Mouse (Mus musculus) B cell, adult 2 months (primary cell): Measurements from ENCODE around the gene Tnip3.
A peak's percentile ranks its signal among the peaks of the same experiment; 100 is the strongest.

Experiments used
- DNase-seq, 2 experiments: peaks; one replicate each; pipeline ENCODE4 v3.0.0; 2022

Tnip3 gene

DNA sequence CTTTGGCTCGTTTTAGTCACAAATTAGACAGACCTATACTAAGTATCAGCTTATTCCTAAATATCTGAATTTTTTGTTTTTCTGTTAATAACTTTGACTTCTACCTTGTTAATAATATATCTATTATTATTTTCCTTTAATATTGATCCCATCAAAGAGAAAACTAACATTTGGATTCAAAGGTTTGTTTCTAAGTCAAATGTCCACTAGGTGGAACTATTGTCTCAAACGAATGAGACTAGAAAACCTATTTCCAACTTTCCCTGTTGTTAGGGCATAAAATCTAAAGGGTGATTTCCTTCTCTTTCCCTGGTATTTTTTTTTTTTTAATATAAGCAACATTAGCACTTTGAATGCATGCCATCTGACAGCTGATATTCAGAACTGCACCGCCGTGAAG is 126.3 kb downstream of the Tnip3 start:
- DNase-seq = no peak

- no peak for DNase-seq
These were observed 136.2 kb downstream of the Tnip3 start for GRCm38 (mm10) chr6:65661272-65661671.

- DNase-seq = no peak
These were observed 136.9 kb downstream of the Tnip3 start for GRCm38 (mm10) chr6:65662050-65662449.

DNA sequence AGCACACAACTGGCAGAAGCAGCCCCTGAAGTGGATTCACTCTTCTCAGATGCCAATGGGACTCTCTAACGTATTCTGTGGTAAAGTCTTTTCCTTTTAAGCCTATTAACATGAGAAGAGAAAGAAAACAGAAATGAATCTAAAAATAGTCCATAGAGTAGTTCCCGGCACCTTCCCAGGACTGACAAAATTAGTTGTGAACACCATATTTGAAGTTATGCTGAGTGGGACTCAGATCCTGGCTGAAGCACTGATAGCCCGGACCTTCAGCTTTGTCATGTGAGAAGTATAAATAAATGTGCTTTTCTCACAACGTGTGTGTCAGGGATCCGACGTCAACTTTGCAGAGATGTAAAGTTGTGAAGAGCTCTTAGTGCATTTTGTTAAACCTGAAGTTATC is 138.9 kb downstream of the Tnip3 start:
- no peak for DNase-seq

DNA sequence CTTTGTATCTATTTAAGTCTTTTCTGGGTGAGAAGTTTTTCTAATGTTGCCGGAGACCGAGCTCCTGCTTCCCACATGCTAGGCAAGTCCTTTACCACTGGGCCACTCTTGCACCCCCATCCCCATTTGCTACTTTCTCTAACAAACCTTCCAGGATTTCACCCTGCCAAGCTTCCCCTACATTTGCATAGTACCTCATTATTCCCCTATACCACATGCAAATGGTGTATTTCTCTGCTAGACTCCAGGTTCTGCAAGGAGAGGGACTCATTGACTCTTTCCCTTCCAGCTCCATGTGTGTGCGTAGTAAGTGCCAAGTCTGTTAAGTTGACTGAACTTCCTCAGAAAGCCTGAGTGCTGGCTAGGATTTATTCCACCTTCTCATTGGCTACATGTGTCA is 141.2 kb downstream of the Tnip3 start:
- no peak for DNase-seq

DNA sequence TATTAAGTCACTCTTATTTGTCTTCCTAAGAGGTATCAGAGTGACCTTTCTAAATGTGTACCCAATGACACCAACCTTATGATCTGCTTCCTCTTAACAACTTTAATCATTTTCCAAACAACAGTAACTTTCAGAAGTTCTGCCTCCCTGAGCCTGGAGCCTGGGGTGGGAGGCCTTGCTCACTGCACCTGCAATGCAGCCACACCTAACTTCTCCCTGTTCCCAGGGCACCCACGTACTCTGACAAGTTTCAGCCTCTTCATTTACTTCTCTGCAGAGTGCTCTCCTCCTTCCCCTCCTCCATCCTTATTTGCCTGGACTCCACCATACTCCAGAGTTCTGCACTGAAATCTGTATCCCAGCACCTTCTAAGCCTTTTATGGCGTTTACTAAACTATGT is 144.9 kb downstream of the Tnip3 start:
- DNase-seq = no peak

DNA sequence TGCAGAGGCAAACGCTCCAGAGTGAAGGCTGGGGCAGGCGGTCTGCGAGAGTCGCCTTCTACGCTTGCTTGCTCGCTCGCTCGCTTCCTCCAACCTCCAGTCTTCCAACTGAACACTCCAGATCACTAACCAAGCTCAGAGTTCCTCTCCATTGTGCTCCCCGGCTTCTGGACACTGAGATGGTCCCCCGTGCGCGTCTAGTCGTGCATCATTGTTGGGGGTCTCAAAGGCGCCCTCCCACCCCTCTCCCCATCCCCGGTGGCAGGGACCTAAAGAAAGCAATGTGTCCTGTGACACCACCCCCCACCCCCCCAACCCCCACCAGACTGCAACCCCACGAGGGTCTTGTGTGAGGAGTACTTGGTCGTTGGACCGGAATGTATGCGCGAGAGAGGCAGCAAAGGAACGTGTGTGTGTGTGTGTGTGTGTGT is 145.9 kb downstream of the Tnip3 start:
- DNase-seq = no peak

DNA sequence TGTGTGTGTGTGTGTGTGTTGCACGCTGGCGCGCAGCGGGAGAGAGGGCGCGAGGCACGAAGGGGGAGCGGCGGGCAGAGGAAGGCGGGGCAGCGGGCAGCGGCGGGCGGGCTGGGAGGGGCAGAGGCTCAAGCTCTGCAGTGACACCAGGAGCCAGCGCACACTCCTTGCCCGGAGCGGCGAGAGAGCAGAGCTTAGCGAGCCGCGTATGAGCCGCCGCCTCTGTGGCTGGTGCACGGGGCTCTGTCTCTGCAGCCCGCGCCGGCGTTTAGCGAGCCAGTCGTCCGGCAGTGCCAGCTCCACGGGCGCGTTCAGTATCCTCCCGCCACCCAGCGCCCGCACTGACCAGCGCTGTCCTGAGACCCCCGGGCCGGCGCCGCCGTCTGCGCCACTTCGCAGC is 146.3 kb downstream of the Tnip3 start, which contains the start of gene Ndnf:
TSS of gene Ndnf (plus strand) at position 140 of the 400 bp plus-strand sequence.
- peak; percentile 36 to 44 for DNase-seq

GRCm38 (mm10) chr6:65672131-65673031 is 147.3 kb downstream of the Tnip3 start:
- DNase-seq = peak; percentile 28 to 39
